Mouse (Mus musculus) spleen, postnatal 10 days (tissue): ENCODE measurements around the gene Rhcg.

Source experiments
- DNase-seq, 2 experiments: peaks; one replicate each; pipeline ENCODE4 v3.0.0; 2021 to 2022; ENCODE audit warnings: low spot score in 2 of 2

The Rhcg gene

GRCm38 (mm10) chr7:79552702-79553101, 64.8 kb downstream of the Rhcg start:
- DNase-seq = no peak

GRCm38 (mm10) chr7:79548893-79549555, 68.4 kb downstream of the Rhcg start:
- DNase-seq = no peak

DNA sequence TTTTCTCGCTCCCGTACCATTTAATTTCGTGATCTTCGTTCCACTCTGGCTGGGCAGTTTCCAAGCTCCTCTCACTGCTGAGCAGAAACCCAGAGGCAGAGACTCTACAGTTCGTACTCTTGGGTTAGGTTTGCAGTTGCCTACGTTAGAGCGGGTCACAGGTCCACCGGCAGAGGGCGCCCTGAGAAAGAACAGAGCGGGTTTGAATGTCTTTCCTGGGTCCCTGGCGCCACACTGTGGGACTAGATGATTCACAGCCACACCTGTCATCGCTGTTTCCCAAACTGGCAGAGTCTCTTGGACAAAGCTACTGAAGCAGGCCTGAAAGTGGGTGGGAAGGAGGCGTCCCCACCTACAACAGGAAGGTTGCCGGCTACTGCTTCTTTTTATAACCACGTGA, 70.4 kb downstream of the Rhcg start:
- DNase-seq = peak; percentile 45 to 81

GRCm38 (mm10) chr7:79545066-79545400, 72.4 kb downstream of the Rhcg start:
- DNase-seq = no peak

- DNase-seq = no peak
These were observed 73.0 kb downstream of the Rhcg start for GRCm38 (mm10) chr7:79544281-79545065.
